Mouse (Mus musculus) right cerebral cortex, postnatal 36 days (tissue): Measurements from ENCODE around the gene Lst1.
A peak's percentile ranks its signal among the peaks of the same experiment; 100 is the strongest.
"Not testable (repeated sequence)": the region's sequence is repeated elsewhere in the genome, so short reads cannot be mapped to it uniquely, and the experiment has no call there.

Experiments
- DNase-seq, 2 experiments: peaks; one replicate each; pipeline ENCODE4 v3.0.0; 2022; ENCODE audit warnings: low spot score in 2 of 2, mixed read lengths in 1 of 2

Lst1 gene

DNA sequence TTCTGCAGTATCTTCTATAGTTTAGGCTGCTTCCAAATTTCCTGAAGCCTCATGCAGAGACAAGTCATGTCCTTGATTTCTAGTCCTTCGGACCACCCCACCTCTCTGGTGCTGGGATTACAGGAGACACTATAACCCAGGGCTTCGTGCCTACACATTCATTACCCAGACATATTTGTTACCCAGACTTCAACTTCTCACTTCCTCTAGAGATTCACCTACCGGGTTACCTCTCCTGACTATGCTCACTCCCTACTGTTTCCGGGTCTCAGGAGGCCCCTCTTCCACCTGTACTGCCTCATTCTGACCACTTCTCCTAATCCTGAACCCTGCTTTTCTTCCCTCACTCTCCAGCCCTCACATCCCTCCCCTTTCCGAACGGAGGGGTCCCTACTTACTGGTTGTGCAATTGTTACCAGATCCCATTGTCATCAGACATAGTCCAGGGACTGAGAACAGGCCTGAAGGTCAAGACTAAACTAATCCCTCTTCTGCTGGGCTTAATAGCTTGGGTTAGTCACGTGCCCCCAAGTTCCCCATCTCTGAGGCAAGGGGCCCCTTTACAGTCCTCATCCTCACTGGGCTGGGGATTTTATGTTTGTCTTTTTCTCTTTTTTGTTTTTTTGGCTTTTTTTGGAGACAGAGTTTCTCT is at the start of gene Lst1:
Gene Lst1 (minus strand): TSS at position 481 of the 652 bp plus-strand sequence.
- no peak for DNase-seq

DNA sequence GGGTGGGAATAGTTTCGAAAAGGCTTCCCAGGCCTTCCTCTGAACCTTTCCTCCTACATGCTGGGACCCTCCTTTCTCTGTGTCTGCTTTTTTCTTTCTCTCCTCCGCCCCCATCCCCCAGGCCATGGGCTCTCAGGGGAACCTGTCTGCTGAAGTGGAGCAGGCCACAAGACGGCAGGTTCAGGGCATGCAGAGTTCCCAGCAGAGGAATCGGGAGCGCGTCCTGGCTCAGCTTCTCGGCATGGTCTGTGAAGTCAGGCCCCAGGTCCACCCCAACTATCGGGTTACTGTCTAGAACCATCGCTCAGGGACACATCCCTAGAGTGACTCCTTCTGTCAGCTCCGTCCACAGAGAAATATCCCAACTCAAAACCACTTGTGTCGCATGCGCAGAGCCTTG is 49.3 kb upstream of the Lst1 start:
- DNase-seq = no peak

DNA sequence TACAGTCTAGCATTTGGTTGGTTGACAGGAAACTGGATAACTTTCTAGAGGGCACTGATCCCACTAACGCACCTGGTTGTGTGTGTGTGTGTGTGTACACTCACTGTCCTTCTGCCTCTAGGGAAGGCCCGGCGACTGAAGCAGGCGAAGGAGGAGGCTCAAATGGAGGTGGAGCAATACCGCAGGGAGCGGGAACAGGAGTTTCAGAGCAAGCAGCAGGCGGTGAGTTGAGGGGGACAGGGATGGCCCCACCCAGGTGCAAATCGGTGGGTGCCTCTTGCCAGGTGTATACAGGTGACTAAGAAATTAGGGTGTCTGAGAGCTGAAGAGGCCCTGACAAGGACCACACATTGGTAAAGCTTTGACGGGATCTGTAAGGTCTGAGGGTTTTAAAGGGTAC is 48.8 kb upstream of the Lst1 start:
- no peak for DNase-seq

DNA sequence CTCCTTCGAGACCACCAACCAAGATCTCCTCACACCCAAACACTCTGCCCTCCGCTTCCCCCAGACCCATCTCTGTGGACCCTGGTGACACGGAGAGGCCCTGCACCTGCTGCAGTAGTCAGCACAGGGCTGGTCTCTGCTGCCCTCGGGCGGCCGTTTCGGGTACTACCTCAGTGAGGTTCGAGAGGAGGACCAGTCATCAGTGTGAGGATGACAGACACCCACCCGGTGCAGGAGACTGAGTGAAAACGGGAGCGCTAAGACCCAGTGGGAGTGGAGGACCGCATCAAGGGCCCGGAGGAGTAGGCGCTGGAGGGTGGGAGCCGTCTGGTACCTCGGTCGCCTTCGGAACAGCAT is 48.1 kb upstream of the Lst1 start:
- DNase-seq = peak; percentile 97 to 99

DNA sequence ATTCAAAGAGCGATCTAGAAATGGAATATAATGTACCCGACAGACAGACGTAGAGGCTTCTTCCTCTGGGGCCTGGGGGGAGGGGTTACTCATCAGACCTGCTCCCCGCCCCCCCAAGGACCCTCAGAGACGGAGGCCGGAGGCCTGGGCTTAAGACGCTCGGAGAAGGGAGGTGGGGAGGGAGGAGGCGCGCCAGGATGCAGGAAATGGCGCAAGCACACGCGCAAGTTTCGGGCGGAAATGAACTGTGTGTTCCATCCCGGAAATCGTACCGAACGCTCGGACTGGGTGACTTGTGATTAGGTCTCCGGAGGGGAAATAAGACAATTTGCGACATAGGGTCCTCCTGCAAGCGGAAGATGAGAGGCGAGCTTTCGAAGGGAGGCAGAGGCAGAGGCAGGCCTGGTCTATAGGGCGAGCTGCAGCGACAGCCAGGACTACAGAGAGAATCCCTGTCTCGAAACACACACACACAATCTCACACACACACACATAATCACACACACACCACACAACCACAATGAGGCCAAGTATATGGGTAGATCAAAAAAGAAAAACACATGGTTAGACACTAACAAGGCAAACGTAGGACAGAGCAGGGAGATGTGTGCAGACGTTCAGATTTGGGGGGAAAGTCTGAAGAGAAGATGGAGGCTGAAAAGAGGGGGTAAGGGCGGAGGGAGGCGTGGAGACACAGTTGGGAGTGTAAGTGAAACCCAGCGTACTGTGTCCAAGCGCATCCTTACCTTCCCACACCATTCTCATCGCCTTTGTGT is 47.6 kb upstream of the Lst1 start, which contains the start of gene Nfkbil1:
Gene Nfkbil1 (minus strand): TSS at position 179 of the 776 bp plus-strand sequence.
- DNase-seq = peak; percentile 87 to 93

DNA sequence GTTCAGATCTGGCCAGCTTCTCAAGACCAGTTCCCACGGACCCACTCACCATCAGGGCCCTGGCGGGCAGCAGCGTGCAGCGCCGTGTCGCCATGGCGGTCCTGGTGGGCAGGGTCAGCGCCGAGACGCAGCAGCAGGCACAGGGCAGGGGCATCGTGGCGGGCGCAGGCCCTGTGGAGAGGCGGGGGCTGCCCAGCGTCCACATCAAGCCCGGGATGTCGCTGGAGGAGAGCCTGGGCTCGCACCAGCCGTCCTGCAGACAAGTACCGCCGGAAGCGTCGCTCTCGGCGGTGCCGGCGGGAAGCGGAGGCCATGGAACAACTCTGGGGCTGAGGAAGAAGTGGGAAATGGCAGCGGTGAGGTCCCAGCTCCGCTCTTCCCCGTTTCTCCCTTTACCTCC is 46.7 kb upstream of the Lst1 start:
- no peak for DNase-seq

DNA sequence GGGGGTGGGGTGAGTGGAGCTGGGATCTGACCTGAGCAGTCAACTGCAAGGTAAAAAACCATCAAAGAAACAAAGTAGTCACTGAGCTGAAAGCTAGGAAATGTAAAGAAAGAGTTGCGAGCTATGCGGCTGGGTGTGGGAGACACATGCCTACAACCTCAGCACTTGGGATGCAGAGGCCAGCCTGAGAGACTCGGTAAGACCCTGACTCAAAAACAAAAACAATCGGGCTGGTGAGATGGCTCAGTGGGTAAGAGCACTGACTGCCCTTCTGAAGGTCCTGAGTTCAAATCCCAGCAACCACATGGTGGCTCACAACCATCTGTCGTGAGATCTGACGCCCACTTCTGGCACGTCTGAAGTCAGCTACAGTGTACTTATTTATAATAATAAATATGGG is 45.9 kb upstream of the Lst1 start:
- not testable (repeated sequence) for DNase-seq

DNA sequence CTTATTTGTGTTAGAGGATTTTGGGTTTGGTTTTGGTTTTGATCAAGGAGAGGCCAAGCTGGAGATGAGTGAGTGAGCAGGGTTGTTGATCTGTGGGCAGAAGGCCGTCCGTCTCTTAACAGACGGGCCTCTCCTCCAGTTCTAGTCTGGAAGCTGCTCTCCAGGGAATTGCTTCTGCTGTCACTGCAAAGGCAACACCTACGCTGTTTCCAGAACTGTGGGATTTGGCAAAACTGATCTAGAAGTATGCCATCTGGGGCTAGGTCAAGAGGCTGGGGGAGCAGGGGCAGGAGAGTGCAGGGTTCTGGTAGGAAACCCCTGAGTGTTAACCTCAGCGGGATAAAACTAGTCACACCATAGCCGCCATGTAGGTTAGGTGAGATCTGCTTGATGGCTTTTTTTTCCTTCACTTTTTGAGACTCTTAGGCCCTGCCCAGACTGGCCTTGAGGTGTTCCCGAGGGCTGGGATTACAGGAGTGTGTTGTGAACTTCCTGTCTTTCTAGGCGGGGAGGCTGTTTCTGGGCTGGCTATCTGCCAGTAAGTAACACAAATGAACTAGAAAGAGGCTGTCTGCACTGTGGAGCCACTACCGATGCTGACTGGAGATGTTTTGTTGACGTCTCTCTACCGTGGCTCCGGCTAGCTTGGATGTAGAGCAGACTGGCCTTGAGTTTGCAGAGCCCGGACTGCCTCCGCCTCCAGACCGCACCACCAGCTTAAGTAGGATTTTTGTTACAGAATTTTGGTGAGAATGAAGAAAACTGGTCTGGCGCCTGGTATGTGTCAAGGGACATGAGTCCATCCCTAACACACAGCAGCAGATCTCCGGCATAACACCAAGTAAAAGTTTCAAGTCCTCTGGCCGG is 45.1 kb upstream of the Lst1 start, which contains the start of gene Atp6v1g2:
Gene Atp6v1g2 (plus strand): TSS at position 547 of the 867 bp plus-strand sequence.
- no peak for DNase-seq

DNA sequence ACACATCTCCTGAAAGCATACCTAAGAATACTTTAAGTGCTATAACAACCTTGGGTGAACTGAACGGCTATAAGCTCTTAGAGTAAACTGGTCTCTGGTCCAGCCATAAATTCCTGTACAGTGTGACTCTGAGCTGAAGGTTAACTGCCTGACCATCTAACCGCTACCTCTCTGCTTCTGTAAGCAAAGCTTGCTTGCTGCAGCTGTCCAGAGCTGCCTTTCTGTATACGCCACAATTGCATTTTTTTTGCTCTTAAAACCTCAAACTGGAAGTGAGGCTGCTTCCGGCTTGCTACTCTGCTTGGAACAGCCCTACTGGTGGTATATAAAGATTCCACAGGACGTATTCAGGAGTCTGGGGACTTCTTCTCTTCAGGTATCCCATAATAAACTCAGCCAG is 44.4 kb upstream of the Lst1 start:
- no peak for DNase-seq

DNA sequence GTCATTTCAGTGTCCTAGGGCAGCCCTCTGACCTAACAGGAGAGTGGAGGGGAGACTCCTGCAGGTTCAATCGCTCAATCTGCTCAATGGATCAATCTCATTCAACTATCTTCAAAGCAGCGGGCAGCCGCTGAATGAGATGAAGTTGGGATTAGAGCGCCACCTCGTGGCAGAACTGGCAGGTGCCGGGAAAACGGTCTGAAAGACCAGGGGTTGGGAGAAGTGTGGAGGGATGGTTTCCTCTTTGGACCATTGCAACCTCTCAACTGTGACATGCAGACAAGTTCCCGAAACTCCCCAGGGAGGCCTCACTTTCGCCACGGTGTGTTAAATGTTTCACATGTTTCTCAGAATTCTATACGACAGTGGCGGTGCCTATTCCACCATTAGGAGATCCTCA is 43.8 kb upstream of the Lst1 start:
- peak in 1 of 2 experiments; percentile 60 for DNase-seq

DNA sequence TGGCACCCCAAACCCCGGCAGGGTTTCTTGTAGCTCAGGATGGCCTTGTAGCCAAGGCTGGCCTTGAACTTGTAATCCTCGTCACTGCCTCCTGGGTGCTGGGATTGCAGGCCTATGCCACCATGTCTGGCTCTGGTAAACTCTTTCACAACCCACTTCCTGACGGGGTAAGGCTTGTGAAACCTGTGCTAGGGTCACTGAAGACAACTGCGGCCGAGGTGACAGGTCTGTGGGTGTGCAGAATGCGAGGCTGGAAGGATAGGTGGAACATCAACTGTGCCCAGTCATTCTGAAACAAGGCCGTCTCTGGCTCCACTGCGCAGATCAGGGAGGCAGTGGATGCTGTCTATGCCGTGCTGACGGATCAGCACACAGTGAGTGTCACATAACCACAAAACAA is 42.8 kb upstream of the Lst1 start:
- no peak for DNase-seq

DNA sequence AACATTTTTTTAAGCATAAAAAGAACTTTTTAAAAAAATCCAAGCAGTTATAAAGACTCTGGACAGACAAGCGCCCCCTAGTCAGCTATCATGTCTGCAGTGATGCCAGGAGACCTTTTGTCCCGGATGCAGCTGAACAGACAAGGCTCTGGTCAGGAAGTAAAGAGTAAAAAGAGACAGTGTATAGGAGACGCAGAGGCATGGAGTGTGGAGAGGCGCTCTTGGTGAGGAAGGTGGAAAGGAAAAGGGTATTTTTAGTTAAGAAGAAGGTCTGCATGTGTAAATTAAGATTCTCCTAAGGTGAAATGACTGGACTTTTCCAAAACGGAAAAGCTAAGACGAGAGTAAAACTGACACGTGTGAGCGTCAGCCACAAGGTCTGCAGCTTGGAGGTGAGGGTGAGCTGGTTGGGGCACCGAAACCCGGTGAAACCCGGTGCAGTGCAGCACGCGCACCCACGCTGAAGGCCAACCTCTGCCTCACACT is 38.4 kb upstream of the Lst1 start:
- no peak for DNase-seq

DNA sequence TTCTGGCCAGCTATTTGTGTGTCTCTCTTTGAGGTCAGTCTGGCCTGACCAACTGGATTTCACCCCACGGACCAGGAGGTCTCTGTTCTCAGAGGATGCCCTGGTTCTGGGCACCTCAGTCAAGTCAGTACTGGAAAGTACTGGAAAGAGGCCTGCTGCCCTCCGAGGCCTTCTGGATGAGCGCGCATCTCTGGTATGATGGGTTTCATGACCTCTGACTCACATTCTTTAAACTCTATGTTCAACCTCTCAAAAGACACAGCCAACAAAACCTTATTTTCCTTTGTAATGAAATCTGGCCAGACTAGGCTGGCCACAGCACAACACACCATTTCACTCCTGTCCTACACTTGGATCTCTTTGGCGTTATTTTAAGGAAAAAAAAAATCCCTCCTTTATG is 37.2 kb upstream of the Lst1 start:
- DNase-seq = no peak

DNA sequence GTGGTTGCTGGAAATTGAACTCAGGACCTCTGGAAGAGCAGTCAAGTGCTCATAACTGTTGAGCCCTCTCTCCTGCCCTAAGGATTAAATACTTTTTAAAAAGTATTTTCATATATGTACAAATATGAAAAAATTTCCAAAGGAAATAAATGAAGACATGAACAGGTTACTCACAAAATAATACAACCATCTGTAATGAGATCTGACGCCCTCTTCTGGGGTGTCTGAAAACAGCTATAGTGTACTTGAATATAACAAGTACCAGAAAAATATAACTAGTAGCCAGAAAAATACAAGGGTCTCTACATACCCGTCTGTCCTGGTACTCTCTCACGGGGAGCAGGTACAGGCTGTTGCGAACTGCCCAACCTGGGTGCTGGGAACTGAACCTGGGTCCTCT is 36.4 kb upstream of the Lst1 start:
- DNase-seq = no peak

DNA sequence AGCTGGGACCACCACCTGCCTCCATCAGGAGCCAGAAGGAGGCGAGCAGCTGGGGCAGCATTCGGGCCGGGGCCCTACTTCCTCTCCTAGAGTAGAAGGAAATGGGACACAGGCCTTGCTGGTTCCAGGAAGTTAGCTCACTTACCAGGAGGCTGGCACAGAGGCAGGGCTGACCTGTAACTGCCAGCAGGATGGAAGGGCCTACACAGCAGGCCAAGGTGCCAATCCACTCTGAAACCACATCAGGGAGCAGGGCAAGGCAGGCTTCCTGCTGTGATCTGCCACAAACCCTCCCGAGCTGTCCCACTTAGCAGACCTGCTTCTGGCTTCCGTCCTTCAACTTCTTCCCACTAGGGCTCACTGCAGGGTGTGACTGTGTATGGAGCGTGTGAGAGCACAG is 34.1 kb upstream of the Lst1 start:
- DNase-seq = no peak

DNA sequence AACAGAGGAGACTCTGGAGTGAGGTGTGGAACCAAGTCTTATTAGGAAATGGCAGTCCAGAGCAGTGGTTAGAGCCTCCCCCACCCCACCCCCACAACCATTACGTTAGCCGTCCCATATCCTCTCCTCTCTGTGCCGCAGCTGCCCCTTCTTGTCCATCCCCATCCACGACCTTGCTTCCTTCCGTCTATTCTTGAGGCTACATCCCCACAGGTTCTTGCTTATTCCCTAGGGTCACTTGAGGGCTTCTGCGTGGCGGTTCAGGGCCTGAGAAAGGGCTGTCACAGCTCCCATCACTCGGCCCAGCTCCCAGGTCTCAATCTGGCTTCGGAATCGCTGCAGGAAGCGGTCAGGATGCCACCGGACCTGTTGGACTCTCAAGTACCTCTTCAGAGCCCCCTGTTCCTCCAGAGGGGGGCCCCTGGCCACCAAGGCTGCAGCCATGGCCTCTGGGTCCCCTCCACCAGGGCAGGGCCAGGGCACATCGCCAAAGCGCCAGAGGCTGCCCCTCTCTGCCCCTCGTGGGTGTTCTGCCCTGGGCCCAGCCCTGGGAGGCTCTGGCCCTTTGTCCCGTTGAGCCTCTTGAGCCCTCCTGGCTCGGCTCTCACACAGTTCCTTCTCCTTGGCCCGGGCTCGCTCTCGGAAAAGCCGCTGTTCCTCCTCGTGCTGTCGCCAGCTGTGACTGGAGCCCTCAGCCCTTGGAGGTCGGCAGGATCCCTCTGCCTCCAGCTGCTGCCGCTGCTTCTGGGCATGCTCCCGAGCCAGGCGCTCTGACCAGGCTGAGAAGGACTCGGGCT is 32.1 kb upstream of the Lst1 start, which contains the start of gene Gm16181:
Gene Gm16181 (plus strand): TSS at position 679 of the 797 bp plus-strand sequence.
- no peak for DNase-seq

DNA sequence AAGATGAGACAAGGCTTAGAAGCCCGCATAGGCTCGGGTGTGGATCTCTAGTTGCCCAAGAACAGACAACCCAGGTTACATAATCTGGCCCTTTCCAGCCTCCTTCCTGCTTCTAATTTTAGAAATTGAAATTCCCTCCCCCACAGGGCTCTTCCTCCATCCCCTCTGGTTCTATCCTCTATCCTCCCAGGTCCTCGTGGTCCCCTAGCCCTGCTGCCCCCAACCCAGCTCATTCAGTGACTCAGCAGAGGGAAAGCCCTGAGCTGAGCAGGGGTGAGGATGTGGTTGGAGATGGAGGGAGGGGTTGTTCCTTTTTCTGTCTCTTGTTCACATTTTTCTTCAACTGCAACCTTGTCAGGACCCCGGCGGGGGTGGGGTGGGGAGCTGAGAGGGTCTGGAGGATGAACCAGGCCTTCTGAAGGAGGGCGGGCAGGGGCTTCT is 31.4 kb upstream of the Lst1 start:
- DNase-seq = no peak

DNA sequence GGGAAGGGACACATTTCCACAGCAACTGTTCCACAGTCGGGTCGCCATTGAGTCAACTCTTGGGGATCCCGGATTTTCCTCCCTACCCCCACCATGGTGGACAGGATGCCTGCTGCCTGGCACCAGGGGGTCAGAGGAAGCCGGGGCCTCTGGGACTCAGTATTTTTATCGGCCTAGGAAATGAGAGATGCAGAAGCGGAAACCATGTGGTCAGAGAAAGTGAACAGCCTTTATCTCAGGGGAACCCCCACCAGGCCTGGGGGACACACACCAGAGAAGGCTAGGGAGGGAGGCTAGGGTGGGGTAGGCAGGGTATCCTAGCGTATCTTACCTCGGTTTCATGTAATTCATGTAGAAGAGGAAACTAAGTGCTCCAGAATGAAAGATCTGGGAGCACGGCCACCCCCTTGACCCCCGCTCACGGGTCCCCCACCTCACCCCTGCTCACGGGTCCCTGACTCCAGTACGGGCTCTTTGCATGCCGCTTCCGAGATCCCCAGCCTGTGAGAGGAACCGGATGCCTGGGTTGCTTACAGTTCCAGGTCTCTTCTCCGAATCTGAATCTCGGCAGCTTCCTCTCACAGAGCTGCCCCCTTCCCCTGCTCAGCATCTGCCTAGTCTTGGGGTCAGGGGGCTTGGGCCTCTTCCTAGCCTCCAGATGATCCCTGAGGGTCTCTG is 30.4 kb upstream of the Lst1 start:
- no peak for DNase-seq

DNA sequence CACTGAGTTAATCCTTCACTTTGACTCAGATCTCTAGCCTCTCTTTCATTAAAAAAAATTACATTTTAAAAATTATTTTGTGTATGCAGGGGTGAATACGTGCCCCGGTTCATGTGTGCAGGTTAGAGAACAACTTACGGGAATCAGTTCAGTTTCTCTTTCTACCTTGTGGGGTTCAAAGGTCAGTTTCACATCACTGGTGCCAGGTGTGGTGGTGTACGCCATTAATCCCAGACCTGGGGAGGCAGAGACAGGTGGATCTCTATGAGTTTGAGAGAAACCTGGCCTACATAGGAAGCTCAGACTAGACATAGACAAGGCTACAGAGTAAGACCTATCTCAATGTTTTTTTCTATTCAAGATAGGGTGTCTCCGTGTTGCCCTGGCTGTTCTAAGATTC is 24.8 kb upstream of the Lst1 start:
- DNase-seq = no peak

DNA sequence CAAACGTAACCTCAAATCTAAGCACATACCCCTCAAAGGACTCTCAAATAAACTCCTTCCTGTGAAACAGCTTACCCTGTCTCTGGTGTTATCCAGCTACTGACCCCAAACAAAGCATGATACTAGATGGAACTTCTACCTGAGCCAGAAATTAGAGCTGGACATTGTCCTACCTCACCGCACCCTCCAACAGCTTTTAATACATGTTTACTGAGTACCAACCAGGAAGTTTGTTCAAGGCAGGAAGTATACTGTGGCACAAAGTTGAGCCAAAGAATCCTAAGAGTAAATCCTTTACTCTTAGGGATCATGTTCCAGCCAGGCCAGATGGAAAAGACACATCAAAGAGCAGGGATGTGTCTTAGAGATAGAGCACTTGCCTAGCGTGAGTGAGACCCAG is 22.4 kb upstream of the Lst1 start:
- no peak for DNase-seq
